Mouse (Mus musculus) left cerebral cortex, postnatal 36 days (tissue): Measurements from ENCODE around the gene Irx4. TPM values are rescaled to one million over a fixed set of nuclear protein-coding genes. Genes with fewer than 3 reads are reported as not detected.

Experiments
- DNase-seq, 2 experiments: peaks; one replicate each; pipeline ENCODE4 v3.0.0; 2021 to 2022; ENCODE audit warnings: low spot score in 2 of 2, mixed read lengths in 1 of 2
- intact Hi-C: fragments of 180-260 bp; cut with DNase I; formaldehyde crosslinking; loops from one replicate; pipeline ENCODE4 v1.15.1; 2025
- total RNA-seq, 2 experiments: library from RNA; stranded (reverse); gene quantifications; 2 replicates each; pipeline ENCODE4 v1.2.3; 2021

The Irx4 gene
- total RNA-seq, 2 experiments from 2014 or later: not detected

- DNase-seq: no peak
- intact Hi-C loops: no loop called here
Measured at GRCm38 (mm10) chr13:73267551-73267950, 7.3 kb downstream of the Irx4 start.

- intact Hi-C loops: no loop called here
- DNase-seq: no peak
Measured at GRCm38 (mm10) chr13:73268702-73269101, 8.4 kb downstream of the Irx4 start.

- intact Hi-C loops: no loop called here
- DNase-seq: no peak
Measured at GRCm38 (mm10) chr13:73269251-73269650, 9.0 kb downstream of the Irx4 start.

- no peak for DNase-seq
- intact Hi-C loops: no loop called here
Measured at GRCm38 (mm10) chr13:73269891-73270290, 9.6 kb downstream of the Irx4 start.

GRCm38 (mm10) chr13:73270451-73271081 is 10.3 kb downstream of the Irx4 start:
- no peak for DNase-seq
- intact Hi-C loops: no loop called here

GRCm38 (mm10) chr13:73271336-73272242 is 11.3 kb downstream of the Irx4 start:
- intact Hi-C loops: no loop called here
- DNase-seq: no peak

- no peak for DNase-seq
- intact Hi-C loops: no loop called here
Measured at GRCm38 (mm10) chr13:73272794-73273282, 12.6 kb downstream of the Irx4 start.

GRCm38 (mm10) chr13:73273536-73273935 is 13.3 kb downstream of the Irx4 start:
- DNase-seq: no peak
- intact Hi-C loops: no loop called here

GRCm38 (mm10) chr13:73277361-73277760 is 17.1 kb downstream of the Irx4 start:
- intact Hi-C loops: no loop called here
- DNase-seq: no peak

GRCm38 (mm10) chr13:73277797-73278196 is 17.5 kb downstream of the Irx4 start:
- no peak for DNase-seq
- intact Hi-C loops: no loop called here

GRCm38 (mm10) chr13:73279196-73279595 is 18.9 kb downstream of the Irx4 start:
- DNase-seq: no peak
- intact Hi-C loops: no loop called here

GRCm38 (mm10) chr13:73282407-73282806 is 22.1 kb downstream of the Irx4 start:
- no peak for DNase-seq
- intact Hi-C loops: no loop called here

- intact Hi-C loops: no loop called here
- no peak for DNase-seq
Measured at GRCm38 (mm10) chr13:73283534-73283933, 23.3 kb downstream of the Irx4 start.

- DNase-seq: no peak
- intact Hi-C loops: no loop called here
Measured at GRCm38 (mm10) chr13:73290206-73290605, 29.9 kb downstream of the Irx4 start.

GRCm38 (mm10) chr13:73291102-73291501 is 30.8 kb downstream of the Irx4 start:
- no peak for DNase-seq
- intact Hi-C loops: no loop called here

- intact Hi-C loops: no loop called here
- DNase-seq: no peak
Measured at GRCm38 (mm10) chr13:73298717-73299116, 38.4 kb downstream of the Irx4 start.

GRCm38 (mm10) chr13:73299322-73299721 is 39.0 kb downstream of the Irx4 start:
- intact Hi-C loops: no loop called here
- DNase-seq: no peak

- intact Hi-C loops: loop anchor here (10.0 kb wide), 1 partner anchor 140 kb away; no protein-coding TSS in a partner anchor
- no peak for DNase-seq
Measured at GRCm38 (mm10) chr13:73304729-73305128, 44.5 kb downstream of the Irx4 start.

- DNase-seq: no peak
- intact Hi-C loops: loop anchor here (10.0 kb wide), 1 partner anchor 141 kb away; no protein-coding TSS in a partner anchor
Measured at GRCm38 (mm10) chr13:73305398-73306084, 45.3 kb downstream of the Irx4 start.

- no peak for DNase-seq
- intact Hi-C loops: loop anchor here (10.0 kb wide), 1 partner anchor 141 kb away; no protein-coding TSS in a partner anchor
Measured at GRCm38 (mm10) chr13:73306085-73306410, 45.8 kb downstream of the Irx4 start.
